9 mouse cellular contexts compared by ENCODE assay signal in the genomic region with DNA sequence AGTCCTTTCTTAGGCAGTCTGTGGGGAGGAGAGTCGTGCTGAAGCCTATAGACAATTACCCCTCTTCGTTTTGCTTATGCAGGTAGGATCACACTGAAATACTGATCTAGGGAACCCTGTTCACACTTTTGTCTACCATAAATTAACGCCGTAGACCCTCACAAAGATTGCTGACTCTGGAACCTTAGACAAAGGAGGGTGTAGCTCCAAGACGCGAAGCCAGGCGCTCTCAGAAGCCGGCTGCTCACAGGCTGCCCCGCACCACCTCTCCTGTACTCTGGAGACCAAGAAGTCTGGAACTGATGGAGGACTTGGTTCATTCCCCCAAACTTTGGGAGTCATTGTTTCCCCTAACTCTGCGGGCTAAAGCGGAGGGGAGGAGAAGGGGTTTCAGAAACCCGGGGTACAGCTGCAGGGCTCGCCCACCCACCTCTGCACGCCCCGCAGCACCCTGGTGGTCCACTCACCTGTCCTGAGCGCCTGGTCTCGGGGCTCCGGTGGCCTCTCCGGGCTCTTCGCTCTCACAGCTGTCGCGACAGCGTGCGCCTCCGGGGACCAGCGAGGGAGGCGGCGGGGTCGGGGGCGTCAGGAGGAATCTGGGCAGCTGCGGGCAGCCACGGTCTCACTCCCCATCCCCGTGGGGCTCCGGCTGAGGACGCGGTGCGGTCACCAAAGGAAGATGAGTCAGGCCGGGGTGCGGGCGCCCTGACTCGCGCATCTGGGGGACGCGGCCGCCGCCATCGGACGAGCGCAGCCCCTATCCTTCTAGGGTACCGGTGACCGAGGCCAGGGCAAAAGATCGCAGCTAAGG. TPM values are rescaled to one million over a fixed set of nuclear protein-coding genes. Genes with fewer than 3 reads are reported as not detected.
DNase-seq lines count a peak whose midpoint lies in the region; ATAC-seq and TF ChIP-seq lines count a peak whose summit lies in the region.
"Had no signal": no experiment of that assay in that cellular context is flagged by ENCODE, and none has a peak within 500 bp of the region (broad histone marks: within the 10 kb centered on the region; RNA-seq: fewer than 3 reads in every experiment).

A gene (plus strand): TSS at position 585 of the 811 bp plus-strand sequence.

- peak within 1 kb of the TSS; percentile 98 for H3K4me2 ChIP-seq in embryonic facial prominence, embryonic 11.5 days (ENCODE audit: low read depth, low read length)
- peak within 1 kb of the TSS; percentile 63 for H3K4me2 ChIP-seq in hindbrain, embryonic 14.5 days (replicated peaks)
- H3K4me2 ChIP-seq in liver, embryonic 14.5 days (ENCODE audit: low read depth), result peak within 1 kb of the TSS; percentile 26

- WGBS in embryonic facial prominence, embryonic 11.5 days, result 2% methylated on average over 52 of the region's 52 CpGs
- under 1% methylated on average over 45 of the region's 52 CpGs for WGBS in hindbrain, embryonic 14.5 days
- WGBS in liver, embryonic 14.5 days (ENCODE audit: insufficient replicate concordance), result 4% methylated on average over 52 of the region's 52 CpGs

- H3K36me3 ChIP-seq in ES-Bruce4 (ENCODE audit: control insufficient read depth, insufficient read depth, low read length, poor library complexity, severe bottlenecking), result no peaks in the 10 kb centered on the region
- no peaks in the 10 kb centered on the region for H3K36me3 ChIP-seq in embryonic facial prominence, embryonic 11.5 days (replicated peaks; ENCODE audit: control insufficient read depth, insufficient read depth, low read depth, low read length)
- H3K36me3 ChIP-seq in hindbrain, embryonic 14.5 days (replicated peaks; ENCODE audit: control insufficient read depth, insufficient read depth), result no peaks in the 10 kb centered on the region
- H3K36me3 ChIP-seq in liver, embryonic 14.5 days (replicated peaks; ENCODE audit: control insufficient read depth, insufficient read depth, low read depth), result no peaks in the 10 kb centered on the region

- peak within 1 kb of the TSS; percentile 51 for H3K9ac ChIP-seq in ES-Bruce4 (ENCODE audit: low read depth, poor library complexity, severe bottlenecking)
- H3K9ac ChIP-seq in embryonic facial prominence, embryonic 11.5 days (replicated peaks; ENCODE audit: low read length), result peak within 1 kb of the TSS; percentile 69
- H3K9ac ChIP-seq in hindbrain, embryonic 14.5 days, result peak within 1 kb of the TSS; percentile 96
- H3K9ac ChIP-seq in liver, embryonic 14.5 days (replicated peaks), result no peak within 1 kb of the TSS

- no peak for TF ChIP-seq EP300 in ES-Bruce4 (IDR thresholded peaks at IDR 0.05; ENCODE audit: insufficient read depth, low read depth, low read length)
- no peak for TF ChIP-seq EP300 in liver, embryonic 14.5 days (IDR thresholded peaks at IDR 0.05; ENCODE audit: low read depth)

- no peak for TF ChIP-seq POLR2A in ES-Bruce4 (IDR thresholded peaks at IDR 0.05; ENCODE audit: insufficient read depth, low read length)

- no peaks in the 10 kb centered on the region for H3K4me1 ChIP-seq in ES-Bruce4 (ENCODE audit: control insufficient read depth, insufficient read depth, low read length)
- H3K4me1 ChIP-seq in embryonic facial prominence, embryonic 11.5 days (ENCODE audit: control insufficient read depth, insufficient read depth, low read length), result no peaks in the 10 kb centered on the region; the same call in 1 of the 2 replicates
- H3K4me1 ChIP-seq in hindbrain, embryonic 14.5 days (replicated peaks; ENCODE audit: control insufficient read depth, insufficient read depth, low read length), result peaks cover 17% of the 10 kb centered on the region; the same call in 1 of the 2 replicates
- no peaks in the 10 kb centered on the region for H3K4me1 ChIP-seq in liver, embryonic 14.5 days (replicated peaks; ENCODE audit: control insufficient read depth in 2 of 2, insufficient read depth in 2 of 2, low read length in 1 of 2)

- no peaks in the 10 kb centered on the region for H3K9me3 ChIP-seq in ES-Bruce4 (replicated peaks; ENCODE audit: control insufficient read depth, insufficient read depth, low read length, poor library complexity, severe bottlenecking)
- no peaks in the 10 kb centered on the region for H3K9me3 ChIP-seq in embryonic facial prominence, embryonic 11.5 days (replicated peaks; ENCODE audit: control insufficient read depth, low read length)
- H3K9me3 ChIP-seq in hindbrain, embryonic 14.5 days (ENCODE audit: control insufficient read depth, low read length), result no peaks in the 10 kb centered on the region
- no peaks in the 10 kb centered on the region for H3K9me3 ChIP-seq in liver, embryonic 14.5 days (ENCODE audit: control insufficient read depth, low read length)

- H3K27ac ChIP-seq in ES-Bruce4 (ENCODE audit: insufficient read depth, low read length), result no peak within 1 kb of the TSS
- H3K27ac ChIP-seq in embryonic facial prominence, embryonic 11.5 days (replicated peaks; ENCODE audit: low read depth, low read length), result no peak within 1 kb of the TSS
- peak within 1 kb of the TSS; percentile 84 for H3K27ac ChIP-seq in hindbrain, embryonic 14.5 days
- no peak within 1 kb of the TSS for H3K27ac ChIP-seq in liver, embryonic 14.5 days

- peak; percentile 75 for ATAC-seq in embryonic facial prominence, embryonic 11.5 days (replicated peaks; ENCODE audit: insufficient number of reproducible peaks, low FRiP score, low TSS enrichment, low read depth)
- ATAC-seq in hindbrain, embryonic 14.5 days (ENCODE audit: low FRiP score), result peak; percentile 68
- no peak for ATAC-seq in liver, embryonic 14.5 days (ENCODE audit: insufficient read depth)
- ATAC-seq in monocyte, adult 5-6 weeks (replicated peaks; ENCODE audit: insufficient number of reproducible peaks, low FRiP score, low TSS enrichment, poor library complexity, severe bottlenecking), result no peak

- no peak for TF ChIP-seq CTCF in ES-Bruce4 (IDR thresholded peaks at IDR 0.05; ENCODE audit: low read depth, low read length)
- no peak for TF ChIP-seq CTCF in liver, embryonic 14.5 days (IDR thresholded peaks at IDR 0.05; ENCODE audit: low read depth)

- DNase-seq in gastrocnemius, postnatal 10 days, result peak; percentile 27
- DNase-seq in gastrocnemius, adult 8-10 months (ENCODE audit: low spot score in 2 of 2), result no peak
- DNase-seq in embryonic facial prominence, embryonic 11.5 days (ENCODE audit: low spot score), result peak; percentile 29
- DNase-seq in hindbrain, embryonic 14.5 days (ENCODE audit: low spot score), result peak; percentile 54
- no peak for DNase-seq in liver, embryonic 14.5 days (ENCODE audit: low read depth in 3 of 3, low spot score in 3 of 3)
- peak; percentile 34 for DNase-seq in right cerebral cortex, postnatal 14 days

- peak within 1 kb of the TSS; percentile 72 for H3K4me3 ChIP-seq in ES-Bruce4 (ENCODE audit: low read depth, low read length)
- H3K4me3 ChIP-seq in embryonic facial prominence, embryonic 11.5 days (ENCODE audit: low read depth, low read length), result peak within 1 kb of the TSS; percentile 56
- peak within 1 kb of the TSS; percentile 94 for H3K4me3 ChIP-seq in hindbrain, embryonic 14.5 days (replicated peaks; ENCODE audit: low read length)
- peak within 1 kb of the TSS; percentile 23 to 32; a peak in 3 of 4 replicates for H3K4me3 ChIP-seq in liver, embryonic 14.5 days (ENCODE audit: insufficient read depth in 1 of 2, low read depth in 2 of 2, low read length in 2 of 2)

- peaks cover 11% of the 10 kb centered on the region for H3K27me3 ChIP-seq in ES-Bruce4 (ENCODE audit: control insufficient read depth, insufficient read depth, low read length, poor library complexity, severe bottlenecking)
- peaks cover 4% of the 10 kb centered on the region; the same call in 1 of the 2 replicates for H3K27me3 ChIP-seq in embryonic facial prominence, embryonic 11.5 days (ENCODE audit: control insufficient read depth, insufficient read depth, low read length)
- no peaks in the 10 kb centered on the region for H3K27me3 ChIP-seq in hindbrain, embryonic 14.5 days (ENCODE audit: control insufficient read depth, insufficient read depth, low read length)
- peaks cover 15% of the 10 kb centered on the region for H3K27me3 ChIP-seq in liver, embryonic 14.5 days (ENCODE audit: control insufficient read depth, insufficient read depth, low read length)

RNA-seq across cellular contexts. Expression of the gene that starts here (rescaled TPM):
- not detected for total RNA-seq in gastrocnemius, postnatal 10 days (2021)
- total RNA-seq in gastrocnemius, adult 8-10 months (2022), result not detected
- not detected in 2 replicates for polyA plus RNA-seq in ES-Bruce4 (2011; ENCODE audit: insufficient read depth, insufficient read length, low read depth, missing spikeins)
- polyA plus RNA-seq in embryonic facial prominence, embryonic 11.5 days (2014; fragmentation: Nextera tagmentation; extraction: Ambion mirVana), result not detected in 2 replicates
- polyA plus RNA-seq in hindbrain, embryonic 14.5 days (2014; fragmentation: Nextera tagmentation; extraction: Ambion mirVana), result 0.77 and 0.86 TPM in 2 replicates
- not detected in 2 replicates for polyA plus RNA-seq in liver, embryonic 14.5 days (2012; rRNA removed)
- not detected in 2 replicates for polyA plus RNA-seq in liver, embryonic 14.5 days (2014; fragmentation: Nextera tagmentation; extraction: Ambion mirVana)
- not detected in 3 replicates for total RNA-seq in monocyte, adult 5-6 weeks (2017)
- total RNA-seq: hematopoietic stem cell, adult 5-6 weeks had no signal

Comparison
In these comparisons a context has a peak if more than half of its experiments do, and no peak if none do; other contexts are left out.
1. Peak in DNase-seq in gastrocnemius, postnatal 10 days; RNA of the gene not detected or under 1 TPM.
2. Peak in DNase-seq, ATAC-seq, H3K4me3 ChIP-seq, H3K9ac ChIP-seq and H3K4me2 ChIP-seq in embryonic facial prominence, embryonic 11.5 days; RNA of the gene not detected or under 1 TPM.
3. Peak in DNase-seq, ATAC-seq, H3K4me3 ChIP-seq, H3K27ac ChIP-seq, H3K9ac ChIP-seq and H3K4me2 ChIP-seq in hindbrain, embryonic 14.5 days; RNA of the gene not detected or under 1 TPM.
4. H3K4me3 ChIP-seq: peak in every context shown above with its lines; median percentile 94 in hindbrain, embryonic 14.5 days; 72 in ES-Bruce4; 56 in embryonic facial prominence, embryonic 11.5 days; 28 in liver, embryonic 14.5 days.
5. H3K4me2 ChIP-seq: peak in every context shown above with its lines; median percentile 98 in embryonic facial prominence, embryonic 11.5 days; 63 in hindbrain, embryonic 14.5 days; 26 in liver, embryonic 14.5 days.